Mouse (Mus musculus): ENCODE measurements around the gene Sf3a3. TPM values are rescaled to one million over a fixed set of nuclear protein-coding genes. Genes with fewer than 3 reads are reported as not detected.

The Sf3a3 gene
- polyA plus RNA-seq, 2 experiments = 42.1 to 59.2 TPM

GRCm38 (mm10) chr4:124761201-124761600 lies 46.6 kb downstream of the Sf3a3 start:
- no peak for TF ChIP-seq CTCF (IDR thresholded peaks at IDR 0.05; ENCODE audit: low read depth)
- no peak for TF ChIP-seq EP300 (IDR thresholded peaks at IDR 0.05; ENCODE audit: low read depth)
- Histone ChIP-seq H3K9ac (replicated peaks) (no peak overlapping the region), H3K27ac (no peak overlapping the region), H3K27me3 (ENCODE audit: control insufficient read depth, insufficient read depth, low read length) (no peaks in the 10 kb centered on the region), H3K9me3 (ENCODE audit: control insufficient read depth, low read length) (no peaks in the 10 kb centered on the region), H3K4me3 (ENCODE audit: insufficient read depth in 1 of 2, low read depth in 2 of 2, low read length in 2 of 2) (no peak overlapping the region), H3K36me3 (replicated peaks; ENCODE audit: control insufficient read depth, insufficient read depth, low read depth) (peaks cover 2% of the 10 kb centered on the region), H3K4me2 (ENCODE audit: low read depth) (no peak overlapping the region), H3K4me1 (replicated peaks; ENCODE audit: control insufficient read depth in 2 of 2, insufficient read depth in 2 of 2, low read length in 1 of 2) (peaks cover 3 to 28% of the 10 kb centered on the region in 2 experiments; a peak in 3 of 4 replicates)
- DNase-seq (ENCODE audit: low read depth in 3 of 3, low spot score in 3 of 3) = no peak
- ATAC-seq (ENCODE audit: insufficient read depth) = no peak
- WGBS (ENCODE audit: insufficient replicate concordance) = 36% methylated on average over 1 of the region's 1 CpGs

GRCm38 (mm10) chr4:124762858-124763452 lies 48.4 kb downstream of the Sf3a3 start:
- peaks cover 2% of the 10 kb centered on the region for H3K36me3 ChIP-seq (replicated peaks; ENCODE audit: control insufficient read depth, insufficient read depth, low read depth)
- no peak overlapping the region for H3K9ac ChIP-seq (replicated peaks)
- no peaks in the 10 kb centered on the region for H3K27me3 ChIP-seq (ENCODE audit: control insufficient read depth, insufficient read depth, low read length)
- WGBS (ENCODE audit: insufficient replicate concordance) = 75% methylated on average over 6 of the region's 6 CpGs
- no peak overlapping the region for H3K4me2 ChIP-seq (ENCODE audit: low read depth)
- H3K4me1 ChIP-seq (replicated peaks; ENCODE audit: control insufficient read depth in 2 of 2, insufficient read depth in 2 of 2, low read length in 1 of 2) = peaks cover 13 to 38% of the 10 kb centered on the region in 2 experiments
- no peak overlapping the region for H3K4me3 ChIP-seq (ENCODE audit: insufficient read depth in 1 of 2, low read depth in 2 of 2, low read length in 2 of 2)
- no peak overlapping the region for H3K27ac ChIP-seq
- DNase-seq (ENCODE audit: low read depth in 3 of 3, low spot score in 3 of 3) (no peak), ATAC-seq (ENCODE audit: insufficient read depth) (no peak)
- no peaks in the 10 kb centered on the region for H3K9me3 ChIP-seq (ENCODE audit: control insufficient read depth, low read length)
- TF ChIP-seq EP300 (IDR thresholded peaks at IDR 0.05; ENCODE audit: low read depth) (no peak), CTCF (IDR thresholded peaks at IDR 0.05; ENCODE audit: low read depth) (no peak)

GRCm38 (mm10) chr4:124765802-124766565 lies 51.4 kb downstream of the Sf3a3 start:
- WGBS (ENCODE audit: insufficient replicate concordance) = 52% methylated on average over 23 of the region's 23 CpGs
- H3K27ac ChIP-seq = peak overlapping the region; percentile 14
- TF ChIP-seq EP300 (IDR thresholded peaks at IDR 0.05; ENCODE audit: low read depth) (no peak), CTCF (IDR thresholded peaks at IDR 0.05; ENCODE audit: low read depth) (no peak)
- H3K9me3 ChIP-seq (ENCODE audit: control insufficient read depth, low read length) = no peaks in the 10 kb centered on the region
- no peak overlapping the region for H3K4me3 ChIP-seq (ENCODE audit: insufficient read depth in 1 of 2, low read depth in 2 of 2, low read length in 2 of 2)
- H3K4me1 ChIP-seq (replicated peaks; ENCODE audit: control insufficient read depth in 2 of 2, insufficient read depth in 2 of 2, low read length in 1 of 2) = peaks cover 31 to 45% of the 10 kb centered on the region in 2 experiments
- no peak overlapping the region for H3K9ac ChIP-seq (replicated peaks)
- DNase-seq (ENCODE audit: low read depth in 3 of 3, low spot score in 3 of 3) = no peak
- ATAC-seq (ENCODE audit: insufficient read depth) = no peak
- H3K27me3 ChIP-seq (ENCODE audit: control insufficient read depth, insufficient read depth, low read length) = no peaks in the 10 kb centered on the region
- peak overlapping the region; percentile 34 for H3K4me2 ChIP-seq (ENCODE audit: low read depth)
- H3K36me3 ChIP-seq (replicated peaks; ENCODE audit: control insufficient read depth, insufficient read depth, low read depth) = no peaks in the 10 kb centered on the region; the same call in none of the 2 replicates

- no peaks in the 10 kb centered on the region; the same call in none of the 2 replicates for H3K36me3 ChIP-seq (replicated peaks; ENCODE audit: control insufficient read depth, insufficient read depth, low read depth)
- no peaks in the 10 kb centered on the region for H3K9me3 ChIP-seq (ENCODE audit: control insufficient read depth, low read length)
- peak overlapping the region; percentile 34 for H3K4me2 ChIP-seq (ENCODE audit: low read depth)
- no peak overlapping the region for H3K9ac ChIP-seq (replicated peaks)
- WGBS (ENCODE audit: insufficient replicate concordance) = 25% methylated on average over 2 of the region's 2 CpGs
- TF ChIP-seq CTCF (IDR thresholded peaks at IDR 0.05; ENCODE audit: low read depth) (no peak), EP300 (IDR thresholded peaks at IDR 0.05; ENCODE audit: low read depth) (no peak)
- no peak overlapping the region for H3K4me3 ChIP-seq (ENCODE audit: insufficient read depth in 1 of 2, low read depth in 2 of 2, low read length in 2 of 2)
- no peak for ATAC-seq (ENCODE audit: insufficient read depth)
- no peak for DNase-seq (ENCODE audit: low read depth in 3 of 3, low spot score in 3 of 3)
- H3K4me1 ChIP-seq (replicated peaks; ENCODE audit: control insufficient read depth in 2 of 2, insufficient read depth in 2 of 2, low read length in 1 of 2) = peaks cover 32 to 49% of the 10 kb centered on the region in 2 experiments
- peak overlapping the region; percentile 14 for H3K27ac ChIP-seq
- no peaks in the 10 kb centered on the region for H3K27me3 ChIP-seq (ENCODE audit: control insufficient read depth, insufficient read depth, low read length)
Observed at GRCm38 (mm10) chr4:124766566-124766940, 52.0 kb downstream of the Sf3a3 start.

GRCm38 (mm10) chr4:124768963-124769591 lies 54.5 kb downstream of the Sf3a3 start:
- H3K4me3 ChIP-seq (ENCODE audit: insufficient read depth in 1 of 2, low read depth in 2 of 2, low read length in 2 of 2) = peak overlapping the region in 1 of 2 experiments; percentile 27; a peak in 2 of 4 replicates
- H3K4me2 ChIP-seq (ENCODE audit: low read depth) = peak overlapping the region; percentile 61
- H3K27ac ChIP-seq = peak overlapping the region; percentile 78
- TF ChIP-seq EP300 (IDR thresholded peaks at IDR 0.05; ENCODE audit: low read depth) (no peak; the same call in 1 of the 2 replicates), CTCF (IDR thresholded peaks at IDR 0.05; ENCODE audit: low read depth) (no peak)
- H3K9me3 ChIP-seq (ENCODE audit: control insufficient read depth, low read length) = no peaks in the 10 kb centered on the region
- H3K27me3 ChIP-seq (ENCODE audit: control insufficient read depth, insufficient read depth, low read length) = no peaks in the 10 kb centered on the region
- no peaks in the 10 kb centered on the region; the same call in 1 of the 2 replicates for H3K36me3 ChIP-seq (replicated peaks; ENCODE audit: control insufficient read depth, insufficient read depth, low read depth)
- peaks cover 55 to 72% of the 10 kb centered on the region in 2 experiments for H3K4me1 ChIP-seq (replicated peaks; ENCODE audit: control insufficient read depth in 2 of 2, insufficient read depth in 2 of 2, low read length in 1 of 2)
- peak overlapping the region; percentile 48 for H3K9ac ChIP-seq (replicated peaks)
- ATAC-seq (ENCODE audit: insufficient read depth) = peak; percentile 71
- 18% methylated on average over 13 of the region's 13 CpGs for WGBS (ENCODE audit: insufficient replicate concordance)
- peak in 1 of 3 experiments; percentile 42 for DNase-seq (ENCODE audit: low read depth in 3 of 3, low spot score in 3 of 3)
